Mouse (Mus musculus): Measurements from ENCODE around the gene Map4k1.

Map4k1 gene

GRCm38 (mm10) chr7:28977556-28977955, 4.3 kb upstream of the Map4k1 start:
- no peak for DNase-seq (ENCODE audit: low read depth)

- DNase-seq (ENCODE audit: low read depth), result peak; percentile 83
Observed at GRCm38 (mm10) chr7:28982274-28983013, 594 bp downstream of the Map4k1 start.

DNA sequence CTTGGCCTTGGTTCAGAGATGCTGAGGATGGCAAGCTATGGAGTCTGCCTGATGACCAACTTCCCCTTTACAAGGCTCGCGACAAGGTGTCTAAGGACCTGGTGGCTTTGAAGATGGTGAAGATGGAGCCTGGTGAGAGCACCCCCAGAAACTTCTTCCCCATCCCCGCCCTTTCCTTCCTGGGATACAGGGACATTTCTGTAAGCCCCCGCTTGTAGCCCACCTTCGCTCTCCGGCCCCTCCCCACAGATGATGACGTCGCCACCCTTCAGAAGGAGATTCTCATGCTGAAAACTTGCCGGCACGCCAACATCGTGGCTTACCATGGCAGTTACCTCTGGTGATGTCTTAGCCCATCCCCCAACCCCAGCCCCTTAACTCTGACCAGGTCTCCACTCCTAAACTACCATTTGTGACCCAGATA, 1.3 kb downstream of the Map4k1 start:
- DNase-seq (ENCODE audit: low read depth), result peak; percentile 69

GRCm38 (mm10) chr7:28983849-28984248, 2.0 kb downstream of the Map4k1 start:
- DNase-seq (ENCODE audit: low read depth), result no peak

GRCm38 (mm10) chr7:28984452-28984851, 2.6 kb downstream of the Map4k1 start:
- DNase-seq (ENCODE audit: low read depth), result no peak

DNA sequence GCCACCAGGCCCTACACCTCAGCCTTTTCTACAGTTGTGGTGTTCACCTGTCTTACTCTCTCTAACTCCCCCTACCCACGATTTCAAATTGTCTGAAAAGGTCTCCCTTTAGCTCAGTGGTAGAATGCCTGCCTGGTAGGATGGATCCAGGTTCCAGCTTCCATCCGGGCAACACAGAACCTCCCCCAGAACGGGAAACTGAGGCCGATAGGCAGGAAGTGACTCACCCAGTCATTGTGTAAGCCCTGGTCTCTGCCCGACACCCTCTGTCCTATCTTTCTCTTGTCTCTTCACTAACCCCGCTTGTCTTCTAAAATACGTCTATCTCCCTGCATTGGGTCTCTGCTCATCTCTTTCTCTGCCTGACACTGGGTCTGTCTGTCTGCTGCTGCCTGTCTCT, 3.4 kb downstream of the Map4k1 start:
- DNase-seq (ENCODE audit: low read depth), result peak; percentile 67

GRCm38 (mm10) chr7:28990766-28991273, 9.0 kb downstream of the Map4k1 start:
- no peak for DNase-seq (ENCODE audit: low read depth)

DNA sequence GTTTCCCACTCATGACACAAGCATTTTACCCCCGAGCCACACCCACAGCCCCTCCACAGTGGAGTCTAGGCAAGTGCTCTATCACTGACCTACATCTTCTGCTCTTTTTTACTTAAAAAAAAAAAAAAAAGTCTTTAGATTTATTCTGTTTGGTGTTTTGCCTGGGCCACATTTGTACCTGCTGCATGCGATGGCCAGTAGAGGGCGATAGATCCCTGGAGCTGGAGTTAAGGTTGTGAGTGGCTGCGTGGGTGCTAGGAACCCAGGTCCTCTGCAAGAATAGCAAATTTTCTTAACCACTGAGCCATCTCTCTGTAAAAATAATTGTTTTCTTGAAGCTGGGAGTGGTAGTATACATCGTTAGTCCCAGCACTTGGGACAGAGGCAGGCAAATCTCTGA, 9.8 kb downstream of the Map4k1 start:
- peak; percentile 45 for DNase-seq (ENCODE audit: low read depth)

- DNase-seq (ENCODE audit: low read depth), result no peak
Observed at GRCm38 (mm10) chr7:28992997-28993396, 11.1 kb downstream of the Map4k1 start.

- no peak for DNase-seq (ENCODE audit: low read depth)
Observed at GRCm38 (mm10) chr7:28993402-28993801, 11.6 kb downstream of the Map4k1 start.

DNA sequence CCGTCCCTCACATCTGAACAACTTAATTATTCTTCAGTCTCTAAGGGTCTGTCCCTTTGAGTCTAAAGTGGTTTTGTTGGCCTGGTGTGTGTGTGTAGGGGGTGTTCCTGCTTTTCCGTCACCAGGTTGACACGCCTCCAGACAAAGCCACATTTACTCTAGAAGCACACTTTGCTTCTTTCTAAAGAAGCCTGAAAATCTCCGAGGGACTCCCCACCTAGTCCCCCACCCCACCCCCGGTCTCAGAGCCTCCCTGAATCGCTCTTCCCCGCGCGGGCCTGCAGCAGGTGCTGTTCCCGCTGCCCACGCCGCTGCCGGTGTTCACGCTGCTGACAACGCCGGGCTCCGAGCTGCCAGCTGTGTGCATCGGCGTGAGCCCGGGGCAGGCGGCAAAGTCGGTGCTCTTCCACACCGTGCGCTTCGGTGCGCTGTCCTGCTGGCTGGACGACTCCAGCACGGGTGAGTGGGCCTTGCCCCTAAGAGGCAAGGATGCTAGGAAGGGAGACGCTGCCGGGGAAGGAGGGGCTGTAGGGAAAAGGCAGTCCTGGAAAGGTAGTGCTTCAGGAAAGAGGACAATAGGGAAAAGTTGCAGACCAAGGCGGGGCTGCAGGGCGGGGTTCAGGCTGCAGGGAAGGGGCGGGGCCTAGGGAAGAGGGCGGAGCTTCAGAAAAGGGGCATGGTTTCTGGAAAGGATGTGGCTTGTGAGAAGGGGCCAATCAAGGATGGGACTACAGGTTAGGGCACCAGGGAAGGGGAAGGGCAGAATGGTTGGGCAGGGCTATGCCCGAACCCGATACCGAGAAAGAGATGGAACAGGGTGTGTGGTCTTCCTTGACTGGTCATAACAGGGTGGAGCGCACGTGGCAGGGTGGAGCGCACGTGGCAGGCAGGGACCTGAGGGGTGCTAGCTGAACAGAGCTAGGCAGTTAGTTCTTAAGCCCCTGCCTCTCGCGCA, 19.1 kb downstream of the Map4k1 start:
- DNase-seq (ENCODE audit: low read depth), result no peak

DNA sequence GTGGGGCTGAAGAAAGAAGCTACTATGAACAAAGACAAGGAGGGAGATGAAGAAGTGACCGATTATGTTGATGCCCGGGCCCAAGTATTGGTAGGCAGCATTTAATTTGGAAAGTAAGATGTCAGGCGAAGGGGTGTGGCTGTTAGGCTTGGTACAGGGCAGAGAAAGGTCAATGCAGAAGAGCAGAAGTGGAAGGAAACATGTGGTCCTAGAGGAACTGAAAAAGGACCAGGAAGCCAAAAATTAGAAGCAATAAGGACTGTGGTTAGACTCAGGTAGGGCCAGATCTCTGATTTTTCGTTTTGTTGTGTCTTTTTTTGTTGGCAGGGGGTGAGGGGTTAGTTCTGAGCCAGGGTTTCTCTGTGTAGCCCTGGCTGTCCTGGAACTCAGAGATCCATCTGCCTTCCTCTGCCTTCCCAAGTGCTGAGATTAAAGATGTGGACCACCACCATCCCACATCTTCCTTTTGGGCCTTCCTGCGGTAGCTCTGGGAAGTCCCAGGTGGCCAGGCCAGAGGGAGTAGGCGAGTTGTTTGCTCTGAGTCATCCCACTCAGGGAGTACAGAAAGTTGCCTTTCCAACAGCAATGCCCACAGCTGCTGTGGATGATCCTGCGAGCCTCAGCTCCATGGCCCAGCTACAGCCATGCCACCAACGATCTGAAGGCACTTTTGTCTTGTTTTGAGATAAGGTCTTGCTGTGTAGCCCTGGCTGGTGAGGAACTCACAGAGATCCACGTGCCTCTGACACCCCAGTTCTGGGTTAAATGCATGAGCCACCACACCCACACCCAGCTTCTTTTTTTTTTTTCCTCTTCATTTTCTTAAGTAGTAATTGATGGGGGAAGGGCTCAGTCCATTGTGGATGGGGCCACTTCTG, 25.6 kb downstream of the Map4k1 start:
- DNase-seq (ENCODE audit: low read depth), result no peak

- DNase-seq (ENCODE audit: low read depth), result no peak
Observed at GRCm38 (mm10) chr7:29008171-29008570, 26.3 kb downstream of the Map4k1 start.

GRCm38 (mm10) chr7:29008714-29009113, 26.9 kb downstream of the Map4k1 start:
- no peak for DNase-seq (ENCODE audit: low read depth)

GRCm38 (mm10) chr7:29014984-29015383, 33.1 kb downstream of the Map4k1 start:
- DNase-seq (ENCODE audit: low read depth), result no peak

- DNase-seq (ENCODE audit: low read depth), result no peak
Observed at GRCm38 (mm10) chr7:29016440-29016839, 34.6 kb downstream of the Map4k1 start.

DNA sequence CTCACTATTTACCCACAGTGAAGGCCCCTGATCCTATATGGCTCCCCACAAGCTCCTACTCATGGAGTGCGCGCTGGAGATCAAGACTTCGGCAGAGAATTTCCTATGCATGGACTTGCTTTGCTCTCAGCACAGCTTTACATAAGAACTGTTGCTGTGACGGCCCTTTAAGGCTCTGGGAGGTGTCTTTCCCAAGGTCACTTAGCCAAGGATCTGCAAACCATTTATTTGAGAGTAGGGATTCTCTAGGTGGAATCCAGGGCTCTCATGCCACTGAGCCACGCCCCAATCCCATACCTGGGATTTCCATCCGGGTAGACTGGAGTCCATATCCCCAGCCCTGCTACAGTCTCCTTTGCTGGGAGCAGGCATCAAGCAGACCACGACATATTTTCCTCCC, 35.4 kb downstream of the Map4k1 start:
- DNase-seq (ENCODE audit: low read depth), result no peak

GRCm38 (mm10) chr7:29019447-29020220, 37.8 kb downstream of the Map4k1 start:
- no peak for DNase-seq (ENCODE audit: low read depth)

- no peak for DNase-seq (ENCODE audit: low read depth)
Observed at GRCm38 (mm10) chr7:29022479-29022878, 40.6 kb downstream of the Map4k1 start.

DNA sequence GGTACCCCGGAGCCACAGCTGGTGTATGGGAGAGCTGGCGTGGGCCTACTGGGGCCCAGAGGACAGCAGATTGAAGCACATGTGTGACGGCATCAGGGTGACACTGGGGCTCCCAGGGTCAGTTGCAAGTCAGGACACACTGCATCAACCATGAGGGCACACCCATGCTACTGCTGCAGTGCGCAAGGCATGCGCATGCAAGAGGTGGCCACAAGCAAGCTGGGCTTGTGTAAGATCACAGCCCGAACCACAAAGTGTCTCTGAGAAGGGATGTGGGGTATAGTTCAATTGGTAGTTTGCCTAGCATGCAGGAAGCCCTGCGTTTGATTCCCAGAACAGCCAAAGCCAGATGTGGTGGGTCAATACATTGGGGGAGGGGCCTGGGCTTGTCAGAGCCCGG, 41.7 kb downstream of the Map4k1 start:
- DNase-seq (ENCODE audit: low read depth), result no peak

- no peak for DNase-seq (ENCODE audit: low read depth)
Observed at GRCm38 (mm10) chr7:29025566-29025965, 43.7 kb downstream of the Map4k1 start.

Data from 416B (cell line).